Mouse (Mus musculus) embryo, embryonic 11 days (tissue): ENCODE measurements around the gene 4430402I18Rik.
A peak's percentile ranks its signal among the peaks of the same experiment; 100 is the strongest.

Experiments
- DNase-seq: peaks from one replicate; pipeline ENCODE4 v3.0.0-alpha.2; 2015

The 4430402I18Rik gene

GRCm38 (mm10) chr19:28963842-28964551 lies 3.6 kb downstream of the 4430402I18Rik start, which contains the start of gene Plpp6:
TSS of gene Plpp6 (plus strand) at chr19:28963953.
- DNase-seq, result peak; percentile 88

- DNase-seq, result no peak
These were observed 4.1 kb downstream of the 4430402I18Rik start for GRCm38 (mm10) chr19:28963513-28963841.

GRCm38 (mm10) chr19:28963113-28963512 lies 4.5 kb downstream of the 4430402I18Rik start:
- no peak for DNase-seq

- DNase-seq, result no peak
These were observed 16.3 kb downstream of the 4430402I18Rik start for GRCm38 (mm10) chr19:28951251-28951650.

GRCm38 (mm10) chr19:28947311-28947710 lies 20.3 kb downstream of the 4430402I18Rik start:
- no peak for DNase-seq

GRCm38 (mm10) chr19:28946782-28947181 lies 20.8 kb downstream of the 4430402I18Rik start:
- DNase-seq, result no peak

- no peak for DNase-seq
These were observed 26.3 kb downstream of the 4430402I18Rik start for GRCm38 (mm10) chr19:28941271-28941670.

- DNase-seq, result peak; percentile 21
These were observed 27.3 kb downstream of the 4430402I18Rik start for GRCm38 (mm10) chr19:28940135-28940874.

GRCm38 (mm10) chr19:28934897-28935296 lies 32.7 kb downstream of the 4430402I18Rik start:
- DNase-seq, result no peak

- DNase-seq, result no peak
These were observed 38.6 kb downstream of the 4430402I18Rik start for GRCm38 (mm10) chr19:28929034-28929433.

GRCm38 (mm10) chr19:28927396-28927795 lies 40.2 kb downstream of the 4430402I18Rik start:
- DNase-seq, result no peak

- no peak for DNase-seq
These were observed 41.2 kb downstream of the 4430402I18Rik start for GRCm38 (mm10) chr19:28926366-28926765.

GRCm38 (mm10) chr19:28917839-28918238 lies 49.8 kb downstream of the 4430402I18Rik start:
- no peak for DNase-seq

- DNase-seq, result no peak
These were observed 51.1 kb downstream of the 4430402I18Rik start for GRCm38 (mm10) chr19:28916492-28916891.

GRCm38 (mm10) chr19:28915602-28916250 lies 51.9 kb downstream of the 4430402I18Rik start:
- no peak for DNase-seq

- no peak for DNase-seq
These were observed 53.0 kb downstream of the 4430402I18Rik start for GRCm38 (mm10) chr19:28914598-28914997.

GRCm38 (mm10) chr19:28908693-28909092 lies 58.9 kb downstream of the 4430402I18Rik start:
- DNase-seq, result no peak

GRCm38 (mm10) chr19:28908186-28908585 lies 59.4 kb downstream of the 4430402I18Rik start:
- peak; percentile 54 for DNase-seq

- no peak for DNase-seq
These were observed 64.0 kb downstream of the 4430402I18Rik start for GRCm38 (mm10) chr19:28903536-28904119.

GRCm38 (mm10) chr19:28902806-28903205 lies 64.8 kb downstream of the 4430402I18Rik start:
- no peak for DNase-seq

- no peak for DNase-seq
These were observed 65.5 kb downstream of the 4430402I18Rik start for GRCm38 (mm10) chr19:28902111-28902510.

GRCm38 (mm10) chr19:28900771-28901170 lies 66.8 kb downstream of the 4430402I18Rik start:
- no peak for DNase-seq

- no peak for DNase-seq
These were observed 70.1 kb downstream of the 4430402I18Rik start for GRCm38 (mm10) chr19:28897497-28897896.
